Mouse (Mus musculus): Measurements from ENCODE around the gene Otp. TPM values are rescaled to one million over a fixed set of nuclear protein-coding genes. Genes with fewer than 3 reads are reported as not detected.

Otp gene
- total and polyA plus RNA-seq, 3 experiments, result 0.02 TPM; not detected in 2

- H3K4me1 ChIP-seq (ENCODE audit: insufficient read depth, low read depth, low read length), result peaks cover 12% of the 10 kb centered on the region
- peaks cover 39% of the 10 kb centered on the region for H3K27me3 ChIP-seq (ENCODE audit: insufficient read depth, low read length)
- no peak for DNase-seq (ENCODE audit: low spot score)
- no peak overlapping the region for H3K4me3 ChIP-seq (ENCODE audit: low read depth, low read length)
- no peaks in the 10 kb centered on the region for H3K9me3 ChIP-seq (replicated peaks)
- H3K36me3 ChIP-seq (replicated peaks), result no peaks in the 10 kb centered on the region
- no peak for ATAC-seq (ENCODE audit: extremely low read depth, insufficient number of reproducible peaks, low FRiP score, poor library complexity, severe bottlenecking)
- TF ChIP-seq GATA1 (IDR thresholded peaks at IDR 0.05; ENCODE audit: borderline replicate concordance, low read length), result no peak
- no peak for TF ChIP-seq TAL1 (conservative IDR thresholded peaks at IDR 0.05; ENCODE audit: low read depth, low read length)
- no peak for TF ChIP-seq GATA2 (IDR thresholded peaks at IDR 0.05; ENCODE audit: borderline replicate concordance, low read depth, low read length)
- TF ChIP-seq CTCF (IDR thresholded peaks at IDR 0.05; ENCODE audit: low read depth, low read length), result no peak
- no peak for TF ChIP-seq POLR2AphosphoS5 (IDR thresholded peaks at IDR 0.05; ENCODE audit: insufficient replicate concordance, low read depth, low read length)
Observed at GRCm38 (mm10) chr13:94866906-94867305, 8.5 kb upstream of the Otp start.

GRCm38 (mm10) chr13:94867772-94868171 lies 7.6 kb upstream of the Otp start:
- no peaks in the 10 kb centered on the region for H3K9me3 ChIP-seq (replicated peaks)
- DNase-seq (ENCODE audit: low spot score) (no peak), ATAC-seq (ENCODE audit: extremely low read depth, insufficient number of reproducible peaks, low FRiP score, poor library complexity, severe bottlenecking) (no peak)
- H3K27me3 ChIP-seq (ENCODE audit: insufficient read depth, low read length), result peaks cover 46% of the 10 kb centered on the region
- peaks cover 7% of the 10 kb centered on the region for H3K4me1 ChIP-seq (ENCODE audit: insufficient read depth, low read depth, low read length)
- no peaks in the 10 kb centered on the region for H3K36me3 ChIP-seq (replicated peaks)
- TF ChIP-seq GATA2 (IDR thresholded peaks at IDR 0.05; ENCODE audit: borderline replicate concordance, low read depth, low read length), result no peak
- no peak for TF ChIP-seq GATA1 (IDR thresholded peaks at IDR 0.05; ENCODE audit: borderline replicate concordance, low read length)
- no peak for TF ChIP-seq CTCF (IDR thresholded peaks at IDR 0.05; ENCODE audit: low read depth, low read length)
- TF ChIP-seq POLR2AphosphoS5 (IDR thresholded peaks at IDR 0.05; ENCODE audit: insufficient replicate concordance, low read depth, low read length), result no peak
- no peak for TF ChIP-seq TAL1 (conservative IDR thresholded peaks at IDR 0.05; ENCODE audit: low read depth, low read length)
- no peak overlapping the region for H3K4me3 ChIP-seq (ENCODE audit: low read depth, low read length)

- H3K4me3 ChIP-seq (ENCODE audit: low read depth, low read length), result peak overlapping the region; percentile 70
- peak; percentile 77 for DNase-seq (ENCODE audit: low spot score)
- H3K9me3 ChIP-seq (replicated peaks), result no peaks in the 10 kb centered on the region
- no peak for ATAC-seq (ENCODE audit: extremely low read depth, insufficient number of reproducible peaks, low FRiP score, poor library complexity, severe bottlenecking)
- H3K27me3 ChIP-seq (ENCODE audit: insufficient read depth, low read length), result peaks cover 48% of the 10 kb centered on the region
- no peaks in the 10 kb centered on the region for H3K36me3 ChIP-seq (replicated peaks)
- peaks cover 5% of the 10 kb centered on the region for H3K4me1 ChIP-seq (ENCODE audit: insufficient read depth, low read depth, low read length)
- TF ChIP-seq POLR2AphosphoS5 (IDR thresholded peaks at IDR 0.05; ENCODE audit: insufficient replicate concordance, low read depth, low read length), result no peak
- no peak for TF ChIP-seq TAL1 (conservative IDR thresholded peaks at IDR 0.05; ENCODE audit: low read depth, low read length)
- TF ChIP-seq GATA1 (IDR thresholded peaks at IDR 0.05; ENCODE audit: borderline replicate concordance, low read length), result no peak
- no peak for TF ChIP-seq CTCF (IDR thresholded peaks at IDR 0.05; ENCODE audit: low read depth, low read length)
- TF ChIP-seq GATA2 (IDR thresholded peaks at IDR 0.05; ENCODE audit: borderline replicate concordance, low read depth, low read length), result no peak
Observed at GRCm38 (mm10) chr13:94868478-94868950, 6.9 kb upstream of the Otp start.

GRCm38 (mm10) chr13:94869541-94869940 lies 5.9 kb upstream of the Otp start:
- no peak for ATAC-seq (ENCODE audit: extremely low read depth, insufficient number of reproducible peaks, low FRiP score, poor library complexity, severe bottlenecking)
- Histone ChIP-seq H3K27me3 (ENCODE audit: insufficient read depth, low read length) (peaks cover 52% of the 10 kb centered on the region), H3K9me3 (replicated peaks) (no peaks in the 10 kb centered on the region), H3K4me1 (ENCODE audit: insufficient read depth, low read depth, low read length) (peaks cover 5% of the 10 kb centered on the region), H3K4me3 (ENCODE audit: low read depth, low read length) (no peak overlapping the region), H3K36me3 (replicated peaks) (no peaks in the 10 kb centered on the region)
- DNase-seq (ENCODE audit: low spot score), result no peak
- TF ChIP-seq TAL1 (conservative IDR thresholded peaks at IDR 0.05; ENCODE audit: low read depth, low read length) (no peak), CTCF (IDR thresholded peaks at IDR 0.05; ENCODE audit: low read depth, low read length) (no peak), GATA1 (IDR thresholded peaks at IDR 0.05; ENCODE audit: borderline replicate concordance, low read length) (no peak), GATA2 (IDR thresholded peaks at IDR 0.05; ENCODE audit: borderline replicate concordance, low read depth, low read length) (no peak), POLR2AphosphoS5 (IDR thresholded peaks at IDR 0.05; ENCODE audit: insufficient replicate concordance, low read depth, low read length) (no peak)

GRCm38 (mm10) chr13:94870071-94870460 lies 5.3 kb upstream of the Otp start:
- Histone ChIP-seq H3K4me3 (ENCODE audit: low read depth, low read length) (no peak overlapping the region), H3K4me1 (ENCODE audit: insufficient read depth, low read depth, low read length) (peaks cover 10% of the 10 kb centered on the region), H3K36me3 (replicated peaks) (no peaks in the 10 kb centered on the region), H3K9me3 (replicated peaks) (no peaks in the 10 kb centered on the region), H3K27me3 (ENCODE audit: insufficient read depth, low read length) (peaks cover 57% of the 10 kb centered on the region)
- no peak for DNase-seq (ENCODE audit: low spot score)
- no peak for ATAC-seq (ENCODE audit: extremely low read depth, insufficient number of reproducible peaks, low FRiP score, poor library complexity, severe bottlenecking)
- TF ChIP-seq TAL1 (conservative IDR thresholded peaks at IDR 0.05; ENCODE audit: low read depth, low read length) (no peak), GATA2 (IDR thresholded peaks at IDR 0.05; ENCODE audit: borderline replicate concordance, low read depth, low read length) (no peak), GATA1 (IDR thresholded peaks at IDR 0.05; ENCODE audit: borderline replicate concordance, low read length) (no peak), CTCF (IDR thresholded peaks at IDR 0.05; ENCODE audit: low read depth, low read length) (no peak), POLR2AphosphoS5 (IDR thresholded peaks at IDR 0.05; ENCODE audit: insufficient replicate concordance, low read depth, low read length) (no peak)

- no peak for DNase-seq (ENCODE audit: low spot score)
- Histone ChIP-seq H3K4me1 (ENCODE audit: insufficient read depth, low read depth, low read length) (peaks cover 12% of the 10 kb centered on the region), H3K4me3 (ENCODE audit: low read depth, low read length) (no peak overlapping the region), H3K9me3 (replicated peaks) (no peaks in the 10 kb centered on the region), H3K36me3 (replicated peaks) (no peaks in the 10 kb centered on the region), H3K27me3 (ENCODE audit: insufficient read depth, low read length) (peaks cover 63% of the 10 kb centered on the region)
- no peak for ATAC-seq (ENCODE audit: extremely low read depth, insufficient number of reproducible peaks, low FRiP score, poor library complexity, severe bottlenecking)
- TF ChIP-seq TAL1 (conservative IDR thresholded peaks at IDR 0.05; ENCODE audit: low read depth, low read length), result no peak
- TF ChIP-seq GATA2 (IDR thresholded peaks at IDR 0.05; ENCODE audit: borderline replicate concordance, low read depth, low read length), result no peak
- no peak for TF ChIP-seq CTCF (IDR thresholded peaks at IDR 0.05; ENCODE audit: low read depth, low read length)
- no peak for TF ChIP-seq POLR2AphosphoS5 (IDR thresholded peaks at IDR 0.05; ENCODE audit: insufficient replicate concordance, low read depth, low read length)
- TF ChIP-seq GATA1 (IDR thresholded peaks at IDR 0.05; ENCODE audit: borderline replicate concordance, low read length), result no peak
Observed at GRCm38 (mm10) chr13:94870461-94871186, 4.8 kb upstream of the Otp start.

Measured in G1E (cell line).